Mouse (Mus musculus) spleen, adult 18-20 months (tissue): ENCODE results near the gene Dlg3.

Experiments
- DNase-seq, 2 experiments: peaks; one replicate each; pipeline ENCODE4 v3.0.0; 2022; ENCODE audit warnings: mixed read lengths in 2 of 2

Gene Dlg3

DNA sequence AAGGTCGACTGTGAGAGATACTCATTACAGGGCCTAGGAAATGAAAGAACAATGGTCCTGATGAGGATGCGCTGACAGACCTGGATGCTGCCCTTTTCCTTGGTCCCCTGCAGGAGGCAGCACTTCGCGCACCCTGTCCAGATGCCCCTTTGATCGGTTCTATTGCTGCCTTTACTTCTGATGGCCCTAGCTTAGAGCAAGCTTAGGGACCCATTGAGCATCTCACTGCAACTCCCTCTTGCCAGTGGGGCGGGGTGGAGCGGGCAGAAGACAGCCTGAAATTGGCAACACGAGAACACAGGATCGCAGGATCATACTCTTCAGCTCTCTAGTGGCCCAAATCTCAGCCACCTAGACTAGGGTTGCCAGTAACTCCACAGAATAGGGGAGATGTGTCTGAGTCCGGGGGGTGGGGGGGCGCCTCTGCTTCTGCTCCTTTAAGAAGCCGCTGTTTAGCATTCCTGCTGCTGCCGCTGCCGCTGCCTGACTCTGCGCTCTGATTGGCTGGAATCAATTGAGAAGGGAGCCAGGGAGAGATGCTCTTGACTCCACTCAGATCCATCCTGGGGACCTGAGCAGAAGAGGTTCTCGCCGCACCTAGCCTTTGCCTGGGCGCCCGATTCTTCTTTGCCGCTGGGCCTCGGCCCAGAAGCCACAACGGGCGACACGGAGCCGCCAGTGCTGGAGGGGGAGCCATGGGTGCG, at the start of gene Dlg3:
Dlg3 (plus strand) TSS at position 542 of the 704 bp plus-strand sequence.
- peak in 1 of 2 experiments; percentile 6 for DNase-seq

DNA sequence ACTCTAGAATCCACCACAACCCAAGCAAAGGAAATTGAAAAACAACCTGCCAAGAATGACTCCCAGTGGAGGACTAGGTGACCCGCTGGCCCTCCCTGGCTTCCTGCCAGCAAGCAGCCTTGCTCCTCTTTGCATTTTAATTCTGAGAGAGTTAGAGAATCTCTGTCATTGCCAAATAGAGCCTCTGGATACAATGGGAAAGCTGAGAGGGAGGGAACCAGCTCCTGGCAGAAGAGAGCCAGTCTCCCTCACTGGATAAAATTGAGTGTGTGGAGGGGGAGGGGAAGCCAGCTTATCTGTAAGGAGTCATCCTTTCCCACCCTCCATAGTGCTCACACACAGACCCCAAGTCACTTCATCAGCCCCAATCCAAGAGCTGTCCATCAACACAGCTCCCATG, 38.6 kb upstream of the Dlg3 start:
- DNase-seq = no peak

- DNase-seq = no peak
Measured at GRCm38 (mm10) chrX:100729665-100730188, 37.8 kb upstream of the Dlg3 start, which contains the start of gene Gdpd2. Gdpd2 (plus strand) TSS chrX:100729873.

GRCm38 (mm10) chrX:100730266-100730665, 37.3 kb upstream of the Dlg3 start:
- no peak for DNase-seq

DNA sequence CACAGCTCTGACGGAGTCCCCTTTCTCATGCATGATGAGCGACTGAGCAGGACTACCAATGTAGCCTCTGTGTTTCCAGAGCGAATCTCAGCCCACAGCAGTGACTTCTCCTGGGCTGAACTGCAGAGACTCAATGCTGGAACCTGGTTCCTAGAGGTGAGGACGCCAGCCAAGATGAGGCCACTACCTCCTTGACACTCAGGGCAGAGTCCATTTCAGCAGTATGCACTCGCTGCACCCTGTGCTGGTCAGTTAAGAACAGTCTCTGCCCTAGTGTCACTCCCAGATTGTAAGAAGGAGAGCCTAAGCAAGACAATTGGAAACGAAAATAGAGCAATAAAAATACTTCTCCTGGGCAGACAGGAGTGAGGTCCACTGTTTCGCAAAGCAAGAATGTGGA, 33.2 kb upstream of the Dlg3 start:
- DNase-seq = no peak

GRCm38 (mm10) chrX:100738918-100739317, 28.6 kb upstream of the Dlg3 start:
- DNase-seq = peak in 1 of 2 experiments; percentile 19

- no peak for DNase-seq
Measured at GRCm38 (mm10) chrX:100739443-100739842, 28.1 kb upstream of the Dlg3 start.

DNA sequence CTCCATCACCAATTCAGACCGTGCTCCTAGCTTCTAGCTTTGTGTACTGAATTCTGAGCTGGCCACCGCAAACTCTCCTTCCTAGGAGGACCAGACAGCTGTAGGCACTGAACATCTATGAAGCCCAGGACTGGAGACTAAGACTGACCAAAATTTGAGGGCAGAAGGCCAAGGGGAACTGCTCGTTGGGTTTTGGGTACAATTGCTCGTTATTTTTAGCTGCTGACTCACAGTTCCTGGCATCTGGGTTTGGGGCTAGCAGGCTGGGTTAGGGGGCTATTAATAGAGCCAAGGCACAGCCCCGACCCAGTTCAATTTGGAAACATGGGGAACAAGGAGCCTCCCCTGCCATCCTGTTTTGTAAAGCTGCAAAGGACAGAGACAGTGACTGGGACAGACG, 26.7 kb upstream of the Dlg3 start:
- DNase-seq = no peak

- DNase-seq = peak in 1 of 2 experiments; percentile 23
Measured at GRCm38 (mm10) chrX:100741940-100742339, 25.6 kb upstream of the Dlg3 start.

GRCm38 (mm10) chrX:100765855-100766254, 1.7 kb upstream of the Dlg3 start:
- DNase-seq = peak in 1 of 2 experiments; percentile 5

DNA sequence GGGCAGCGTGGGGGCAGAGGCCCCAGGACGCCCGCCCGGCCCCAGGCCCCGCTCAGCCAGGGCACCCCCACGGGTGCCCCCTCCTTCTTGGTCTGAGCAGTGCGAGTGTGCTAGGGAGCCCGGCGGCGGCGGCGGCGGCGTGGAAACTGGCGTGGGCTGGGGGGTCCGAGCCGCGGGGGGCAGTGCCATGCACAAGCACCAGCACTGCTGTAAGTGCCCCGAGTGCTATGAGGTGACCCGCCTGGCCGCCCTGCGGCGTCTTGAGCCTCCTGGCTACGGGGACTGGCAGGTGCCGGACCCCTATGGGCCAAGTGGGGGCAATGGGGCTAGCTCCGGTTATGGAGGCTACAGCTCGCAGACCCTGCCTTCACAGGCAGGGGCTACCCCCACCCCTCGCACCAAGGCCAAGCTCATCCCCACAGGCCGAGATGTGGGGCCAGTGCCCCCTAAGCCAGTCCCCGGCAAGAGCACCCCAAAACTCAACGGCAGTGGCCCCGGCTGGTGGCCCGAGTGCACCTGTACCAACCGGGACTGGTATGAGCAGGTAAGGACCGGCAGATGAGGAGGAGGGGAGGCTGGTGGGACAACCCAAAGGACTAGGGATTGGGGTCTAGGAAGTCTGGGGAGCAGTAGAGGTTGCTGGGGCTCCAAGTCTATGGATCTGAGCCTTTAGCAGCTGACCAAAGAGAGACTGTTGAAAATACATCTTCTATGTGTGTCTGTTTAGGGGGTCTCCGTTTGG, 534 bp downstream of the Dlg3 start:
- DNase-seq = peak in 1 of 2 experiments; percentile 2

- no peak for DNase-seq
Measured at GRCm38 (mm10) chrX:100769281-100769680, 1.8 kb downstream of the Dlg3 start.

- peak; percentile 37 to 71 for DNase-seq
Measured at GRCm38 (mm10) chrX:100774341-100774811, 6.9 kb downstream of the Dlg3 start.

DNA sequence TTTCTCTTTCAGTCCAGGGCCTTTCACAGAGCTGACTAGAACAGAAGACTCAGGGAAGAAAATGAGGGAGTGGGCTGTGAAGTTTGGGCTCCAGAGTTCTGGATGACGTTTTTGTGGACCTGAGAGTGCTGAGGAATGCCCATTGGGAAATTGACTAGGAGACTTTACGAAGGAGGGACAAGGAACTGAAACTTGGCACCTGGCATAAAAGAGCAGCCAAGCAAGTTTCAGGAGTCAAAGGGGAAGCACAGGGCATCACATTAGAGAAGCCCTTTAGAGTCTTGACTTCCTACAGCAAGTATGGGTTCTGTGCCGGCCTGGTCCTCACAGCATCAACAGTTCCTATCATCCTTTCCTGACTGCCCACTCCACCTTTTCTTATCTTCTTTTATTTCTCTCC, 7.9 kb downstream of the Dlg3 start:
- DNase-seq = no peak

DNA sequence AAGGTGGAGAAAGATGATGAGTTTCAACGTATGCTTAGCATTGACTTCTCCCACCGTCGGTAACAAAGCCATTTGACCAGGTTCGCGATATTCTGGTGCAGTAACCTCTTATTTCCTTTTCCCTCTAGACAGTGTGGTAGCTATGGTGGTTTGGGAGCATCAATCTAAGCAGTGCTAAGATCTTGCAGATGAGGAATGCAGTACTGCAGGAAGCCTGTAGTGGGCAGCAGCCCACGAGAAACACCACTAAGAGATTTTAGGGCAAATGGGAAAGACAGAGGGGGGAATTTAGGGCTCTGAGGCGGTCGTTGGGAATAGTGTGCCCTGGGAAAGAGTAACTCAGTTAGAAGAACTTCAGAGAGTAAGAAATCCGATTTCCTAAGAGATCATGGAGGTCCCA, 9.0 kb downstream of the Dlg3 start:
- peak in 1 of 2 experiments; percentile 49 for DNase-seq

DNA sequence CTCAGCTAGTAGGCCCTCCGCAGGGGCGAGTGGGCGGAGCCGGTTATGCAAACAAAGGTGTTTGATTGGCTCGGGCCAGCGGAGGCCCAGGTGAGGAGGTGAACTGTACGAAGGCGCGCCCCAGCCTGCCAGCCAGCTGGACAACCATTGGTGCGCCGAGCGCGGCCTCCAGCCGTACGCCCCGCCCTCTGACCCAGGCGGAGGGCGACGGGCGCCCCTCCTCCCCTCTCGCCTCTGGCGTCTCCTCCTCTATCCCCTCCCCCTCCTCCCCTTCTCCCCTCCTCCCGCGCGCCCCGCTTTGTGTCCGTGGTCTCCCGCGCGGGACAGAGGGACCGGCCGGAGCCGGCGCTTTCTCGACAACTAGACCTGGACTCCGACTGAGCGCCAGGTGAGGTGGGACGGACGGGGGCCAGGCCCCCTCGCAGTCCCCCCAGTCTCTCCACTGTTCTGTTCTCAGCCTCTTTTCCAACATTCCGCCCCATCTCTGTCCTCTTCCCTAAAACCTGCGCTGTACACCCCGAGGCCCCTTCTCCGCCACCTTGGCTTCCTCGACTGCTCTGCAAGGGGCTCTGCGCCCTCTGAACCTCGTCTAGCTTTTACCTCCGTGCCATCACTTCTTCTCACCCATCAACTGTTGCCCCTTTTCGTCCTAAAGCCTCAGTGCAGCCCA, 9.6 kb downstream of the Dlg3 start:
- DNase-seq = peak; percentile 47 to 59

DNA sequence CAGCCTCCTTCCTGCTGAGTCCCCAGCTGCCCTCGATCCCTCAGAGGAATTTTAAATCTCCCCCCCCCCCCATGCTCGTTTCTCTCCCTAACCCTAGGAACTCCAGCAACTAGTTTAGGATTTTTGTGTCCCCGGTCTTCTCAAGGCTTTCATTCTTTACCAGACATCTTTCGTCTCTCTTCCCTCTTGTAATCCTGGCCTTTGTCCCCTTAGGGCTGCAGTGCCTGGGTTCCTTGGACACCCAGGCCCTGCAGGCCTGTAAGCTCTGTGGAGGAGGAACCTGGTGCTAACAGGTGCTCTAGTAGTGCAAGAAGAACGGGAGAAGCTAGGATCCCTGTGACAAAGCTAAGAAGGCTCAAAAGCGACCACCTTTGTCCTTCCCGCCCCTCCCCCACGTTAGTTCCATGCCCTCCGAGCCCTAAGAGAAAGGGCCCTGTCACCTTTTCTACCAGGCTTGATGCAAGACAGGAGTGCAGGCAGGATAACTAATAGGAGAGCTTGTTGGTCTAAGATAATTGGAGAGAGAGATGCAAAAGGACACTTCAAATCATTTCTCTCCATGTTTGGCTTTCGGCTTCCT, 10.2 kb downstream of the Dlg3 start:
- no peak for DNase-seq

- no peak for DNase-seq
Measured at GRCm38 (mm10) chrX:100778397-100778796, 10.9 kb downstream of the Dlg3 start.

DNA sequence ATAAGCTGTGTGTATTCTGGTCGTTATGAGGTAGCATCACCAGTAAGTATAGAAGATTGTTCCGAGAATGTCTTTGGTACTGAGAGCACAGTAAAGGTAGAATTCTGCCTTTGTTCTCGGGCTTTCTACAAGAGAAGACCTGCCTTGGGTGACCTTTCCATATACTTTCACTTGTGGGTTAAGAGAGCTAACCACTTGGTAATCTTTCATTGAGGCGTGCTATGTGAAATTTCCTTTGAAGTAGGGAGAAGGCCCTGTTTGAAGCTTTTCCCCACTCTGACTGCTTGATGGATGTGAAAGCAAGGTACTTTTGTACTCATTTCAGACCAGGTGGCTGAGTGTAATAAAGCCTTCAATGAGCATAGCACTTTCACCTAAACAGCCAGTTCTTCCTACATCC, 21.8 kb downstream of the Dlg3 start:
- DNase-seq = no peak

- no peak for DNase-seq
Measured at GRCm38 (mm10) chrX:100796041-100796740, 28.7 kb downstream of the Dlg3 start.

- DNase-seq = no peak
Measured at GRCm38 (mm10) chrX:100796741-100797090, 29.2 kb downstream of the Dlg3 start.

DNA sequence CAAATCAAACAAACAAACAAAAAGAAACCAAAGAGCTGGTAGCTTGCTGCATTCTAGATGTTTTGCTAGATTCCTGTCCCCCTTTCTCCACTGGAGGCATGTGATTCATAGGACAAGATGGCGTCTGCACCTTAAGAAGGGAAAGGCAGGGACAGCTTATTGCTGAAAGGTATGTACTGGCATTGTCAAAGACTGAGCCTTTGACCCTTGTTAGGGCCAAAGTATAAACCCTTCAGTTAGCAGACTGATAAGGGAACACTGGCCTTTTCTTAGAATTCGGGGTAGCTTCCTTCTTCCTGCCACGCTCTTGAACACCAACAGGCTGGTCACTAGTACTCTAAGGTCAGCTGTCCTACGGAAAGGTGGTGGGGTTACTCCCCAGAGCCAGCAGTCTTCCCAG, 29.8 kb downstream of the Dlg3 start:
- no peak for DNase-seq
